Mouse (Mus musculus) frontal cortex, postnatal 14 days (tissue): ENCODE measurements around the gene Ikzf2.

Experiments used
- DNase-seq, 2 experiments: peaks; one replicate each; pipeline ENCODE4 v3.0.0; 2022; ENCODE audit warnings: low spot score in 2 of 2

Gene Ikzf2

GRCm38 (mm10) chr1:69508275-69508674 is 178.8 kb downstream of the Ikzf2 start:
- no peak for DNase-seq

GRCm38 (mm10) chr1:69507513-69507912 is 179.5 kb downstream of the Ikzf2 start:
- DNase-seq: no peak

DNA sequence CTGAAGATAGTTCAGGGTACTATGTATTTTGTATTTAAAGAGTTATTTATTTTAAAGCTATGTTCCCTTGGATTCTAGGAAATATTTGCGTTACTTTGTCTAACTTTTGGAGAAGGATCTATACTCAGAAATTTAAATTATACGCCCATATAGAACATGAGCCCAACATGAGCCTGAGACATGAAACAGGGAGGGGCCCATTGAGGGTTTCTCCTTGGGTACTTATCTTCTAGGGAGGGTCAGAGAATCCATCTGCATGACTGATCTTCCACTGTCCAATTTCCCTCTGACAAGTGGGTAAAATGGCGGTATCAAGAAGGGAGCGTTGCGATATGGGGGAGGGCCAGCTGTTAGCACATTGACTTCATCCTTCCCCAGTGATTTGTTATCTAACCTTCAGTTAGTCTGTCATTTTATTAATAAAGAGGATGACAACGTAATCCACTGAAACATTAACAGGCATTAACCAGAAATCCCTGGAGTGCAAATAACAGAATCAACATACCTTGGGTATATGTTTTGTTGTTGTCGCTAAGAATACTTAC is 180.4 kb downstream of the Ikzf2 start:
- DNase-seq: no peak

- DNase-seq: no peak
These were observed 181.0 kb downstream of the Ikzf2 start for GRCm38 (mm10) chr1:69506011-69506410.

DNA sequence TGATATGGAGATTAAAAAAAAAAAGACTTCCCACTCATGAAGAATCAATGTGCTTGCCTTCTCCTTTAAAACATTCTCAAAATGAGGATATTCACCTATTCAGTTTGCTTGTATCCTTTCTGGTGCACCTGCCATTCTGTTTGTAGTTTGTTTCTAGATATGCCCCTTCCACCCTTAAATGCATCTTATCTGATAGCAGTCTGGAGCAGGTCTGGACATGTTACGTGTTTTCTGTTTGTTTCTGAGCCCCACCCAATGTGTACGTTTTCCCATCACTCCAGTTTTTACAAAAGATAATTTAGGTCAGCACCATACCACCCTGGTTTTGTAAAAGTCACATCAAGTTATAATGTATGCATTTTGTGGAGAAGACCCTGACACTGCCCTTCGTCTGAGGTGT is 186.7 kb downstream of the Ikzf2 start:
- no peak for DNase-seq

- DNase-seq: no peak
These were observed 187.4 kb downstream of the Ikzf2 start for GRCm38 (mm10) chr1:69499652-69500051.

DNA sequence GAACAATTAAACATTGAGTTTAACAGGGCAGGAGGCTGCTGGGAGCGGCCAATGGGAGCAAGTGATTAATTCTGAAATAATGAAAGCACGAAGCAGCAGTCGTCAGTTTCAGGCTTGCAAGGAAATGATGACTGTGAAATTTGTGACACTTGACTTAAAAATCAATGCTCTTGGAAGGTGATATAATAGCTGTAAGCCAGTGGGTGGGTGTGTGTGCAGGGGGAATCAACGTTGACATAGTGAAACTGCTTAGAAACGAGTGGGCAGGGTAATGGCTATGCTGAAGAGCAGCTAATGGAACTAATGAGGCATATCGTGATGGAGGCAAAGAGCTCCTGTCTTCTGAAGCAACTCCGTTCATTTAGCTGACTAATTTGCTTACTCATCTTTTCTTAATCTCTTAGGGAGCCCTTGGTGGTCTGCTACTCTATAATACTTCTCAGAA is 188.2 kb downstream of the Ikzf2 start:
- no peak for DNase-seq

GRCm38 (mm10) chr1:69496055-69496454 is 191.0 kb downstream of the Ikzf2 start:
- no peak for DNase-seq

DNA sequence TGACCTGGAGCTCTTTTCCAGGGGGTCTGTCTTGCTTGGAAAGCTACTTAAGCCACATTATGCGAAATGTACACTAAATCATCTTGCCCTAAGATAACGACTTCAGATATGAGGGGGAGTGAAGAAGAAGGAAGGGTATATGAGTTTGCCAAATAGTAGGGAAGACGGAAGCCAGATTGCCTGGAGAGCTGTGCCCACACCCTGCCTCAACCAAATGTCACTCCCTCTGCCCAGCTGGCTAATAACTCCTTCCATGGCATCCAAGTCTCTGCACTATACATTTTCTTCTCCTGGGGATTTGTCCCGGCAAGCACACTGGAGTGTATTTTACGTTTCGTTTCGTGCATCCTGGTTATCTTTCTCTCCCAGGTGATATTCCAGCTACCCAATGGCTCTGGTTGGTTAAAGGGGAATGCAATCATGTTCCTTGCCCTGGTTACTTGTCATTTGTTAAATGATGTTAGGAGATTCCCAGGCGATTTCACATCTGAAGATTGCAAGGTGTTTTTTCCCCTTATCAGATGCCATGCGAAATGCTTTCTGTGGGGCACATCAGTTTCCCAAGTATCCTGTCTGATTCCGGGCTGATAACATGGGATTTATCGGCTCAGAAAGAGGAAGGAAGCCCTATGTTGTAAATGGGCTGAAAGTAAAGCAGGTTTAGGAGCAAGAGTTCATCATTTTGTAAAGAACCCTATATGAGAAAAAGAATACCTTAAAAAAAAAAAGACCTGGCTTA is 193.6 kb downstream of the Ikzf2 start:
- no peak for DNase-seq

- no peak for DNase-seq
These were observed 195.0 kb downstream of the Ikzf2 start for GRCm38 (mm10) chr1:69492013-69492412.

GRCm38 (mm10) chr1:69489026-69489425 is 198.0 kb downstream of the Ikzf2 start:
- no peak for DNase-seq

GRCm38 (mm10) chr1:69488625-69489024 is 198.4 kb downstream of the Ikzf2 start:
- DNase-seq: no peak
